Mouse (Mus musculus) CH12.LX (cell line): ENCODE data around the gene Pla2g4f. TPM values are rescaled to one million over a fixed set of nuclear protein-coding genes. Genes with fewer than 3 reads are reported as not detected.

ENCODE experiments used
- DNase-seq: peaks from one replicate; pipeline ENCODE4 v3.0.0-alpha.2; 2013; ENCODE audit errors: extremely low read depth
- H3K27ac ChIP-seq: 2 replicates; pipeline ENCODE4 v1.5.1; 2012; ENCODE audit warnings: low read depth, mild to moderate bottlenecking, control low read depth, moderate library complexity; ENCODE audit not compliant: insufficient read depth
- H3K27me3 ChIP-seq: replicated peaks from 2 replicates; pipeline ENCODE3; 2012; ENCODE audit warnings: inconsistent platforms
- H3K36me3 ChIP-seq, 2 experiments: replicated peaks in 1 of 2; 2 replicates each; pipeline versions ENCODE3 to v1.6.1; 2012; ENCODE audit warnings: inconsistent platforms in 1 of 2, low read length in 1 of 2, mild to moderate bottlenecking in 1 of 2, mixed read lengths in 1 of 2, moderate library complexity in 1 of 2; ENCODE audit not compliant: control insufficient read depth in 1 of 2, insufficient read depth in 1 of 2
- H3K4me1 ChIP-seq, 2 experiments: 2 replicates each; pipeline ENCODE4 v1.6.1; 2012; ENCODE audit warnings: inconsistent platforms in 1 of 2, moderate library complexity in 1 of 2; ENCODE audit not compliant: insufficient read depth in 2 of 2, control insufficient read depth in 1 of 2
- H3K4me2 ChIP-seq: 2 replicates; pipeline ENCODE4 v1.6.1; 2012; ENCODE audit warnings: low read depth, mild to moderate bottlenecking, control low read depth; ENCODE audit not compliant: poor library complexity, insufficient read depth, severe bottlenecking
- H3K4me3 ChIP-seq, 3 experiments: fragments of 150-350 bp in 1 of 3; sonication (generic) in 1 of 3; replicated peaks in 1 of 3; 2 replicates each; pipeline versions ENCODE3 to v1.5.1; 2011 to 2012; ENCODE audit warnings: low read depth in 2 of 3, low read length in 2 of 3, mild to moderate bottlenecking in 2 of 3, moderate library complexity in 2 of 3, control low read depth in 1 of 3, improper control_type of control experiment in 1 of 3, inconsistent platforms in 1 of 3, mixed read lengths in 1 of 3; ENCODE audit not compliant: poor library complexity in 1 of 3
- H3K79me2 ChIP-seq: replicated peaks from 2 replicates; pipeline ENCODE4 v1.6.1; 2012; ENCODE audit warnings: mild to moderate bottlenecking, moderate library complexity; ENCODE audit not compliant: control insufficient read depth, poor library complexity, insufficient read depth, severe bottlenecking; ENCODE audit errors: extremely low read depth
- H3K9ac ChIP-seq: 2 replicates; pipeline ENCODE4 v1.6.1; 2012; ENCODE audit warnings: low read depth, mild to moderate bottlenecking, control low read depth, moderate library complexity; ENCODE audit not compliant: insufficient read depth
- H3K9me3 ChIP-seq: replicated peaks from 2 replicates; pipeline ENCODE3; 2012; ENCODE audit warnings: low read length, inconsistent platforms, mixed read lengths
- BHLHE40 ChIP-seq: IDR thresholded peaks from 2 replicates; pipeline ENCODE4 v1.6.1; 2011; ENCODE audit warnings: mild to moderate bottlenecking, low read depth, low read length, improper control_type of control experiment
- CHD1 ChIP-seq: IDR thresholded peaks from 2 replicates; pipeline ENCODE4 v1.6.1; 2012; ENCODE audit warnings: low read depth, low read length, improper control_type of control experiment, inconsistent platforms
- CHD2 ChIP-seq: IDR thresholded peaks from 2 replicates; pipeline ENCODE4 v1.6.1; 2011; ENCODE audit warnings: low read length, improper control_type of control experiment
- ELF1 ChIP-seq: IDR thresholded peaks from 2 replicates; pipeline ENCODE4 v1.6.1; 2014; ENCODE audit warnings: low read depth, mild to moderate bottlenecking, inconsistent platforms, low read length, improper control_type of control experiment
- IRF4 ChIP-seq: IDR thresholded peaks from 2 replicates; pipeline ENCODE4 v1.6.1; 2014; ENCODE audit warnings: low read depth, mild to moderate bottlenecking, inconsistent platforms, low read length, improper control_type of control experiment
- JUND ChIP-seq: conservative IDR thresholded peaks from 2 replicates; pipeline ENCODE4 v1.6.1; 2011; ENCODE audit warnings: low read depth, low read length, improper control_type of control experiment
- MAX ChIP-seq: IDR thresholded peaks from 2 replicates; pipeline ENCODE4 v1.6.1; 2011; ENCODE audit warnings: low read length, improper control_type of control experiment
- MXI1 ChIP-seq: IDR thresholded peaks from 2 replicates; pipeline ENCODE4 v1.6.1; 2011; ENCODE audit warnings: mild to moderate bottlenecking, low read depth, low read length, improper control_type of control experiment
- NELFE ChIP-seq: IDR thresholded peaks from 2 replicates; pipeline ENCODE4 v1.6.1; 2011; ENCODE audit warnings: low read depth, low read length, improper control_type of control experiment
- PAX5 ChIP-seq: IDR thresholded peaks from 2 replicates; pipeline ENCODE4 v1.6.1; 2012; ENCODE audit warnings: low read length, inconsistent platforms, mixed read lengths
- POLR2AphosphoS2 ChIP-seq: IDR thresholded peaks from 2 replicates; pipeline ENCODE4 v1.6.1; 2011; ENCODE audit warnings: low read depth, low read length, improper control_type of control experiment
- RAD21 ChIP-seq: IDR thresholded peaks from 2 replicates; pipeline ENCODE4 v1.6.1; 2011; ENCODE audit warnings: low read depth, mild to moderate bottlenecking, low read length, improper control_type of control experiment, moderate library complexity
- SIN3A ChIP-seq: IDR thresholded peaks from 2 replicates; pipeline ENCODE4 v1.6.1; 2012; ENCODE audit warnings: low read length, improper control_type of control experiment, inconsistent platforms
- UBTF ChIP-seq: IDR thresholded peaks from 2 replicates; pipeline ENCODE4 v1.6.1; 2012; ENCODE audit warnings: low read depth, mild to moderate bottlenecking, inconsistent platforms, low read length, improper control_type of control experiment, moderate library complexity
- ZC3H11A ChIP-seq: IDR thresholded peaks from 2 replicates; pipeline ENCODE4 v1.6.1; 2012; ENCODE audit warnings: low read depth, mild to moderate bottlenecking, inconsistent platforms, low read length, improper control_type of control experiment
- ZMIZ1 ChIP-seq: IDR thresholded peaks from 2 replicates; pipeline ENCODE4 v1.6.1; 2012; ENCODE audit warnings: low read depth, mild to moderate bottlenecking, inconsistent platforms, low read length, improper control_type of control experiment
- dilution Hi-C: fragments of 300-500 bp; cut with MboI; formaldehyde crosslinking; loops from 2 replicates; pipeline ENCODE4 v1.14.3; 2020; ENCODE audit warnings: low sequenced_read_pairs; ENCODE audit not compliant: extremely low pct_unique_long_range_greater_than_20kb, extremely low pct_ligation_motif_present
- in situ Hi-C: fragments of 300-500 bp; cut with MboI; formaldehyde crosslinking; loops from 3 replicates; pipeline ENCODE4 v1.14.3; 2019; ENCODE audit warnings: low sequenced_read_pairs, low pct_ligation_motif_present, low pct_unique_long_range_greater_than_20kb, mixed read lengths
- polyA plus RNA-seq: library from polyadenylated mRNA; unstranded; fragments of >175 nt; gene quantifications from 2 replicates; pipeline ENCODE4 v1.2.1, GENCODE M21; 2012; ENCODE audit warnings: low read depth; ENCODE audit not compliant: insufficient read length
- total RNA-seq, 2 experiments: library from RNA; depleted of rRNA; stranded (reverse); fragments of 300-350 nt in 1 of 2; fragments of >200 nt in 1 of 2; gene quantifications; 2 replicates each; pipeline ENCODE4 v1.2.3; 2012 to 2014

The Pla2g4f gene
- total and polyA plus RNA-seq, 3 experiments: 0.30 to 1.3 TPM; not detected in 1

DNA sequence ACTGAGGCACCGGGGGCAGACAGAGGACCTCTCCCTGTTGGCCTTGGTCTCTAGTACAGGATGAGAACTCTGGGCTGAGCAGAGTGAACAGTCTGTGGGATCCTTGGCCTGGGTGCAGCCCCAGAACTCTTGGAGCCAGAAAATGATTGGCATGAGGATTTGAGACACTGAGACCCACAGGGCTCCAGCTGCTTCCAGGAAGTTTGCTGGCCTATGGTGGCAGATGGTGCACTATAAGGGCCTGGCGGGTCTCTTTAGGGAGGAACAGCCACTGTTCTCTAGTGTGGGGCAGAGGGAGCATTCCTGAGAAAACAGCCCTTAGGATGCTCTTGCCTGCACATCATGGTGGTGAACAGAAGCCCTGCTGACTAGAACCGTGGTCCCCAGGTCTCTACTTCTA is 25.6 kb downstream of the Pla2g4f start:
- Histone ChIP-seq H3K27me3 (peaks cover 3% of the 10 kb centered on the region), H3K9ac (no peak overlapping the region), H3K79me2 (no peaks in the 10 kb centered on the region), H3K4me2 (no peak overlapping the region), H3K4me1 (peaks cover 0 to 3% of the 10 kb centered on the region in 2 experiments; a peak in 1 of 4 replicates), H3K27ac (no peak overlapping the region), H3K9me3 (no peaks in the 10 kb centered on the region), H3K4me3 (no peak overlapping the region), H3K36me3 (no peaks in the 10 kb centered on the region)
- no peak for DNase-seq
- TF ChIP-seq CHD2 (no peak), NELFE (no peak), JUND (no peak), MXI1 (no peak), MAX (no peak), CHD1 (no peak), SIN3A (no peak), ZMIZ1 (no peak), IRF4 (no peak), UBTF (no peak), ZC3H11A (no peak), POLR2AphosphoS2 (no peak), ELF1 (no peak), PAX5 (no peak), RAD21 (no peak)
- in situ Hi-C loops (loop anchor here (25.0 kb wide), 1 partner anchor 201 kb away; no protein-coding TSS in a partner anchor), dilution Hi-C loops (no loop called here)

DNA sequence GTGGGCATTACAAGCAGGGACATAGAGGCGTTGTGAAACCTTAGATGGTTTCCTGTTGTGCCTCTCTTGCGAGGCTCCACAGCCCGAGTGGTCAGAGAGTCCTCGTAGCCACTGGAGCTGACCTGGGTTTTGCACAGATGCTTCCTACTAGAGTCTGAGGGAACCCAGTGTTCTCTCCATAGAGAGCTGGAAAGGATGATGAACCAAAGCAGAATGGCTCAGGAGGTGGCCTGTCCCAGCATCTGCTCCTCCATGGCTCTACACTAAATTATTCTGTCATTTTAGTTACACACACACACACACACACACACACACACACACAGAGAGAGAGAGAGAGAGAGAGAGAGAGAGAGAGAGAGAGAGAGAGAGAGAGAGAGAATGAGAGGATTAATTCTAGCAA is 28.3 kb downstream of the Pla2g4f start:
- Histone ChIP-seq H3K36me3 (no peaks in the 10 kb centered on the region), H3K79me2 (no peaks in the 10 kb centered on the region), H3K4me1 (no peaks in the 10 kb centered on the region), H3K9ac (no peak overlapping the region), H3K27ac (no peak overlapping the region), H3K9me3 (no peaks in the 10 kb centered on the region)
- dilution Hi-C loops: no loop called here
- DNase-seq: no peak
- in situ Hi-C loops: loop anchor here (25.0 kb wide), 1 partner anchor 198 kb away; no protein-coding TSS in a partner anchor
- no peak for TF ChIP-seq BHLHE40
- TF ChIP-seq, all 38 proteins: peak for 0
- H3K4me3 ChIP-seq: no peak overlapping the region
- H3K4me2 ChIP-seq: no peak overlapping the region
- peaks cover 3% of the 10 kb centered on the region for H3K27me3 ChIP-seq
